Mouse (Mus musculus) hindbrain, embryonic 12.5 days (tissue): ENCODE data around the gene Zmynd12. TPM values are rescaled to one million over a fixed set of nuclear protein-coding genes. Genes with fewer than 3 reads are reported as not detected.

Experiments used
- ATAC-seq: fragments of 200-750 bp; cut with Nextera tagmentation; 2 replicates; pipeline ENCODE4 v1.8.0; 2017; ENCODE audit warnings: moderate TSS enrichment; ENCODE audit not compliant: low FRiP score
- H3K27ac ChIP-seq: fragments of 300-500 bp; sonication (generic); 2 replicates; pipeline ENCODE4 v1.5.1; 2016; ENCODE audit warnings: mild to moderate bottlenecking
- H3K27me3 ChIP-seq: fragments of 300-500 bp; sonication (generic); 2 replicates; pipeline ENCODE4 v1.6.1; 2016; ENCODE audit warnings: mild to moderate bottlenecking
- H3K36me3 ChIP-seq: fragments of 300-500 bp; sonication (generic); 2 replicates; pipeline ENCODE4 v1.6.1; 2016; ENCODE audit warnings: mild to moderate bottlenecking
- H3K4me1 ChIP-seq: fragments of 300-500 bp; sonication (generic); 2 replicates; pipeline ENCODE4 v1.6.1; 2016
- H3K4me2 ChIP-seq: fragments of 300-500 bp; sonication (generic); replicated peaks from 2 replicates; pipeline ENCODE4 v1.6.1; 2016; ENCODE audit warnings: mild to moderate bottlenecking
- H3K4me3 ChIP-seq: fragments of 300-500 bp; sonication (generic); 2 replicates; pipeline ENCODE4 v1.5.1; 2016; ENCODE audit warnings: mild to moderate bottlenecking
- H3K9ac ChIP-seq: fragments of 300-500 bp; sonication (generic); 2 replicates; pipeline ENCODE4 v1.6.1; 2016; ENCODE audit warnings: mild to moderate bottlenecking, moderate library complexity
- H3K9me3 ChIP-seq: fragments of 300-500 bp; sonication (generic); replicated peaks from 2 replicates; pipeline ENCODE4 v1.6.1; 2016; ENCODE audit warnings: mild to moderate bottlenecking
- WGBS: fragments of 180-500 bp; shearing (Covaris S2); methylation state at CpG from one replicate; pipeline ENCODE4 v1.1.7; 2016; 5-methylcytosine and 5-hydroxymethylcytosine counted together
- polyA plus RNA-seq: library from polyadenylated mRNA; unstranded; fragments of >200 nt; fragmentation: Nextera tagmentation; extraction: Ambion mirVana; gene quantifications from 2 replicates; pipeline ENCODE4 v1.2.1, GENCODE M21; 2016

Gene Zmynd12
- polyA plus RNA-seq, 1 experiment from 2014 or later, result 0.23 TPM

- peaks cover 19% of the 10 kb centered on the region for H3K4me1 ChIP-seq
- 89% methylated on average over 3 of the region's 3 CpGs for WGBS
- no peaks in the 10 kb centered on the region for H3K9me3 ChIP-seq
Measured at GRCm38 (mm10) chr4:119417894-119418293, 4.7 kb upstream of the Zmynd12 start.

GRCm38 (mm10) chr4:119421191-119421590 lies 1.4 kb upstream of the Zmynd12 start:
- Histone ChIP-seq H3K4me1 (peaks cover 13% of the 10 kb centered on the region), H3K9me3 (no peaks in the 10 kb centered on the region), H3K36me3 (0 out of 2 replicates have a peak, but pooled peaks cover 5% of the 10 kb centered on the region), H3K27ac (no peak overlapping the region; the same call in 1 of the 2 replicates), H3K4me3 (peak overlapping the region; percentile 72), H3K4me2 (peak overlapping the region; percentile 89), H3K9ac (peak overlapping the region; percentile 84), H3K27me3 (0 out of 2 replicates have a peak, but pooled peaks cover 3% of the 10 kb centered on the region)
- 67% methylated on average over 3 of the region's 3 CpGs for WGBS
- no peak for ATAC-seq

More at GRCm38 (mm10) chr4:119417894-119418293, 4.7 kb upstream of the Zmynd12 start:
- H3K9ac ChIP-seq, result no peak overlapping the region
- no peak overlapping the region for H3K4me3 ChIP-seq
- H3K27ac ChIP-seq, result no peak overlapping the region
- H3K4me2 ChIP-seq, result no peak overlapping the region
- 0 out of 2 replicates have a peak, but pooled peaks cover 5% of the 10 kb centered on the region for H3K36me3 ChIP-seq
- H3K27me3 ChIP-seq, result no peaks in the 10 kb centered on the region
- ATAC-seq, result no peak

- Histone ChIP-seq H3K9ac (peak overlapping the region; percentile 84), H3K27ac (peak overlapping the region; percentile 89), H3K4me2 (peak overlapping the region; percentile 89), H3K4me3 (peak overlapping the region; percentile 72), H3K36me3 (0 out of 2 replicates have a peak, but pooled peaks cover 5% of the 10 kb centered on the region), H3K27me3 (0 out of 2 replicates have a peak, but pooled peaks cover 3% of the 10 kb centered on the region), H3K9me3 (no peaks in the 10 kb centered on the region), H3K4me1 (peaks cover 13% of the 10 kb centered on the region)
- under 1% methylated on average over 22 of the region's 31 CpGs for whole genome bisulfite sequencing
- peak; percentile 72 for ATAC-seq
Measured at GRCm38 (mm10) chr4:119421921-119422293, 707 bp upstream of the Zmynd12 start.

- H3K4me3 ChIP-seq, result no peak overlapping the region
- WGBS, result 96% methylated on average over 2 of the region's 2 CpGs
- H3K27me3 ChIP-seq, result peaks cover 14% of the 10 kb centered on the region
- H3K9me3 ChIP-seq, result no peaks in the 10 kb centered on the region
- peaks cover 13% of the 10 kb centered on the region for H3K4me1 ChIP-seq
- no peak overlapping the region for H3K4me2 ChIP-seq
- H3K9ac ChIP-seq, result no peak overlapping the region
- H3K36me3 ChIP-seq, result no peaks in the 10 kb centered on the region
- H3K27ac ChIP-seq, result no peak overlapping the region
- no peak for ATAC-seq
Measured at GRCm38 (mm10) chr4:119425077-119425476, 2.5 kb downstream of the Zmynd12 start.

- H3K4me3 ChIP-seq, result no peak overlapping the region
- no peak overlapping the region for H3K27ac ChIP-seq
- H3K4me2 ChIP-seq, result no peak overlapping the region
- WGBS, result 62% methylated on average over 2 of the region's 2 CpGs
- peaks cover 14% of the 10 kb centered on the region for H3K27me3 ChIP-seq
- ATAC-seq, result no peak
- H3K4me1 ChIP-seq, result peaks cover 13% of the 10 kb centered on the region
- no peak overlapping the region for H3K9ac ChIP-seq
- no peaks in the 10 kb centered on the region for H3K9me3 ChIP-seq
- no peaks in the 10 kb centered on the region for H3K36me3 ChIP-seq
Measured at GRCm38 (mm10) chr4:119425601-119426000, 3.0 kb downstream of the Zmynd12 start.

GRCm38 (mm10) chr4:119427680-119428079 lies 5.1 kb downstream of the Zmynd12 start:
- ATAC-seq, result no peak
- peaks cover 5% of the 10 kb centered on the region for H3K4me1 ChIP-seq
- no peak overlapping the region for H3K27ac ChIP-seq
- H3K27me3 ChIP-seq, result peaks cover 14% of the 10 kb centered on the region
- 61% methylated on average over 2 of the region's 2 CpGs for WGBS
- no peak overlapping the region for H3K9ac ChIP-seq
- H3K9me3 ChIP-seq, result no peaks in the 10 kb centered on the region
- no peak overlapping the region for H3K4me3 ChIP-seq
- no peak overlapping the region for H3K4me2 ChIP-seq
- no peaks in the 10 kb centered on the region for H3K36me3 ChIP-seq

GRCm38 (mm10) chr4:119430678-119431077 lies 8.1 kb downstream of the Zmynd12 start:
- Histone ChIP-seq H3K27ac (no peak overlapping the region), H3K4me1 (no peaks in the 10 kb centered on the region), H3K4me3 (no peak overlapping the region), H3K9ac (no peak overlapping the region), H3K9me3 (peaks cover 2% of the 10 kb centered on the region), H3K27me3 (peaks cover 16% of the 10 kb centered on the region), H3K4me2 (no peak overlapping the region), H3K36me3 (no peaks in the 10 kb centered on the region)
- no peak for ATAC-seq
- 30% methylated on average over 5 of the region's 5 CpGs for WGBS

- H3K27ac ChIP-seq, result no peak overlapping the region
- H3K36me3 ChIP-seq, result no peaks in the 10 kb centered on the region
- peaks cover 5% of the 10 kb centered on the region; the same call in 1 of the 2 replicates for H3K27me3 ChIP-seq
- peaks cover 8% of the 10 kb centered on the region for H3K9me3 ChIP-seq
- no peak overlapping the region for H3K9ac ChIP-seq
- no peak for ATAC-seq
- 83% methylated on average over 2 of the region's 2 CpGs for WGBS
- H3K4me2 ChIP-seq, result no peak overlapping the region
- no peak overlapping the region for H3K4me3 ChIP-seq
- peaks cover 4% of the 10 kb centered on the region for H3K4me1 ChIP-seq
Measured at GRCm38 (mm10) chr4:119437936-119438335, 15.3 kb downstream of the Zmynd12 start.

- 97% methylated on average over 4 of the region's 4 CpGs for WGBS
- Histone ChIP-seq H3K4me1 (peaks cover 4% of the 10 kb centered on the region), H3K4me3 (no peak overlapping the region), H3K9ac (no peak overlapping the region), H3K9me3 (no peaks in the 10 kb centered on the region), H3K4me2 (no peak overlapping the region), H3K36me3 (no peaks in the 10 kb centered on the region), H3K27me3 (no peaks in the 10 kb centered on the region), H3K27ac (no peak overlapping the region)
- no peak for ATAC-seq
Measured at GRCm38 (mm10) chr4:119441836-119442235, 19.2 kb downstream of the Zmynd12 start.

GRCm38 (mm10) chr4:119442539-119442938 lies 19.9 kb downstream of the Zmynd12 start:
- Histone ChIP-seq H3K27ac (no peak overlapping the region), H3K36me3 (no peaks in the 10 kb centered on the region), H3K27me3 (no peaks in the 10 kb centered on the region), H3K9me3 (no peaks in the 10 kb centered on the region), H3K4me2 (no peak overlapping the region), H3K4me3 (no peak overlapping the region), H3K9ac (no peak overlapping the region), H3K4me1 (peaks cover 4% of the 10 kb centered on the region)
- 36% methylated on average over 6 of the region's 6 CpGs for WGBS
- no peak for ATAC-seq

GRCm38 (mm10) chr4:119447261-119447660 lies 24.6 kb downstream of the Zmynd12 start:
- H3K27ac ChIP-seq, result no peak overlapping the region
- no peaks in the 10 kb centered on the region for H3K9me3 ChIP-seq
- no peaks in the 10 kb centered on the region for H3K36me3 ChIP-seq
- no peak for ATAC-seq
- H3K27me3 ChIP-seq, result no peaks in the 10 kb centered on the region
- no peak overlapping the region for H3K4me2 ChIP-seq
- H3K9ac ChIP-seq, result no peak overlapping the region
- no peak overlapping the region for H3K4me3 ChIP-seq
- H3K4me1 ChIP-seq, result peaks cover 4% of the 10 kb centered on the region
- WGBS, result 95% methylated on average over 6 of the region's 6 CpGs

GRCm38 (mm10) chr4:119447786-119448185 lies 25.2 kb downstream of the Zmynd12 start:
- WGBS, result 77% methylated on average over 3 of the region's 3 CpGs
- no peaks in the 10 kb centered on the region for H3K27me3 ChIP-seq
- no peaks in the 10 kb centered on the region for H3K36me3 ChIP-seq
- H3K4me3 ChIP-seq, result no peak overlapping the region
- H3K4me1 ChIP-seq, result no peaks in the 10 kb centered on the region
- H3K9ac ChIP-seq, result no peak overlapping the region
- no peak overlapping the region for H3K27ac ChIP-seq
- no peak for ATAC-seq
- H3K4me2 ChIP-seq, result no peak overlapping the region
- H3K9me3 ChIP-seq, result no peaks in the 10 kb centered on the region

- Histone ChIP-seq H3K27ac (no peak overlapping the region), H3K4me2 (no peak overlapping the region), H3K9me3 (no peaks in the 10 kb centered on the region), H3K4me3 (no peak overlapping the region), H3K27me3 (no peaks in the 10 kb centered on the region), H3K9ac (no peak overlapping the region), H3K36me3 (no peaks in the 10 kb centered on the region), H3K4me1 (peaks cover 9% of the 10 kb centered on the region)
- 71% methylated on average over 7 of the region's 7 CpGs for WGBS
- no peak for ATAC-seq
Measured at GRCm38 (mm10) chr4:119450436-119450835, 27.8 kb downstream of the Zmynd12 start.
